Comparison of ENCODE assay signal across 8 mouse cellular contexts in the genomic region with DNA sequence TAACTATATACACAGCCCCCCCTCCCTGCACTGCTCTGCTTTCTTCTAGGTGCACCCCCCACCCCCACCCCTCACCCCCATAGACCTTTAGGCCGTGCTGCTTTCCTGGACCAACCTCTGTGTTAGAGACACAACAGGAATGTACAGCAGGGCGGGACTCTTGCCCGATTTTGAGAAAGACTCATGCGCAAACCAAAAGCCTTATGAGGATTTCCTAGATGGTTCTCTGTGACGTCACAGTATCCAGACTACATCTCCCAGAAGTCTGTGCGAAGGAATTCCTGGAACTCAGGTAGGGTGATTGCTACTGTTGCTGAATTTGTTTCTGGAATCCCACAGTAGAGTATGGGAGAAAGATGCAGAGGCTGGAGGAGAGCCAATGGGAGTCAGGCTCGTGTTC. TPM values are rescaled to one million over a fixed set of nuclear protein-coding genes. Genes with fewer than 3 reads are reported as not detected.
DNase-seq lines count a peak whose midpoint lies in the region; ATAC-seq and TF ChIP-seq lines count a peak whose summit lies in the region.

A gene (minus strand): TSS at position 153 of the 400 bp plus-strand sequence.

- peak within 1 kb of the TSS; percentile 22; the same call in 1 of the 2 replicates for H3K4me2 ChIP-seq in hindbrain, embryonic 15.5 days
- no peak within 1 kb of the TSS for H3K4me2 ChIP-seq in liver, embryonic 12.5 days

- H3K27ac ChIP-seq in hindbrain, embryonic 15.5 days (replicated peaks), result no peak within 1 kb of the TSS
- no peak within 1 kb of the TSS for H3K27ac ChIP-seq in thymus, adult 2 months (ENCODE audit: control insufficient read depth, insufficient read depth, low read length)
- H3K27ac ChIP-seq in liver, embryonic 12.5 days, result no peak within 1 kb of the TSS

- H3K4me1 ChIP-seq in hindbrain, embryonic 15.5 days (replicated peaks), result no peaks in the 10 kb centered on the region
- H3K4me1 ChIP-seq in thymus, adult 2 months (replicated peaks; ENCODE audit: control insufficient read depth, insufficient read depth, low read length), result no peaks in the 10 kb centered on the region
- H3K4me1 ChIP-seq in liver, embryonic 12.5 days, result no peaks in the 10 kb centered on the region

- no peak for TF ChIP-seq CTCF in thymus, adult 2 months (IDR thresholded peaks at IDR 0.05; ENCODE audit: borderline replicate concordance, control insufficient read depth, extremely low read depth, insufficient read depth, low read length, poor library complexity)

- no peaks in the 10 kb centered on the region for H3K9me3 ChIP-seq in hindbrain, embryonic 15.5 days
- no peaks in the 10 kb centered on the region for H3K9me3 ChIP-seq in liver, embryonic 12.5 days (replicated peaks)

- TF ChIP-seq POLR2A in thymus, adult 2 months (IDR thresholded peaks at IDR 0.05; ENCODE audit: control insufficient read depth, extremely low read depth, insufficient read depth, low read length, poor library complexity), result no peak

- DNase-seq in right cerebral cortex, adult 2 months (ENCODE audit: low spot score in 2 of 2), result peak; percentile 21 to 28
- DNase-seq in right cerebral cortex, postnatal 4 days, result no peak
- DNase-seq in left cerebral cortex, adult 11 months (ENCODE audit: low spot score), result peak; percentile 17
- peak; percentile 4 for DNase-seq in retina, postnatal 1 day
- no peak for DNase-seq in thymus, adult 2 months
- DNase-seq in urinary bladder, adult 2 months (ENCODE audit: low spot score), result no peak

- no peak within 1 kb of the TSS for H3K9ac ChIP-seq in hindbrain, embryonic 15.5 days
- H3K9ac ChIP-seq in liver, embryonic 12.5 days, result no peak within 1 kb of the TSS

- H3K27me3 ChIP-seq in hindbrain, embryonic 15.5 days, result no peaks in the 10 kb centered on the region
- H3K27me3 ChIP-seq in thymus, adult 2 months (ENCODE audit: control insufficient read depth, insufficient read depth, low read length), result no peaks in the 10 kb centered on the region
- no peaks in the 10 kb centered on the region for H3K27me3 ChIP-seq in liver, embryonic 12.5 days (replicated peaks)

- ATAC-seq in hindbrain, embryonic 15.5 days (ENCODE audit: low FRiP score, low read depth), result peak; percentile 56; the same call in 1 of the 2 replicates
- ATAC-seq in liver, embryonic 12.5 days, result no peak

- no peak within 1 kb of the TSS for H3K4me3 ChIP-seq in hindbrain, embryonic 15.5 days
- H3K4me3 ChIP-seq in thymus, adult 2 months (ENCODE audit: control insufficient read depth, insufficient read depth, low read length), result no peak within 1 kb of the TSS
- no peak within 1 kb of the TSS for H3K4me3 ChIP-seq in liver, embryonic 12.5 days

- WGBS in hindbrain, embryonic 15.5 days, result 45% methylated on average over 7 of the region's 7 CpGs
- 55% methylated on average over 7 of the region's 7 CpGs for WGBS in thymus, adult 2 months
- WGBS in liver, embryonic 12.5 days (ENCODE audit: insufficient replicate concordance), result 37% methylated on average over 7 of the region's 7 CpGs

- no peaks in the 10 kb centered on the region for H3K36me3 ChIP-seq in hindbrain, embryonic 15.5 days
- H3K36me3 ChIP-seq in thymus, adult 2 months (ENCODE audit: control insufficient read depth, insufficient read depth, low read length), result no peaks in the 10 kb centered on the region
- no peaks in the 10 kb centered on the region for H3K36me3 ChIP-seq in liver, embryonic 12.5 days

RNA-seq across cellular contexts. Expression of the gene that starts here (rescaled TPM):
- polyA plus RNA-seq in hindbrain, embryonic 15.5 days (2015; fragmentation: Nextera tagmentation; extraction: Ambion mirVana), result 4.7 and 6.0 TPM in 2 replicates
- 0.97 and 1.1 TPM in 2 replicates for polyA plus RNA-seq in thymus, adult 2 months (2012; rRNA removed)
- 0.74 and 0.92 TPM in 2 replicates for polyA plus RNA-seq in liver, embryonic 12.5 days (2016; fragmentation: Nextera tagmentation; extraction: Ambion mirVana)
- 2.0 and 2.4 TPM in 2 replicates for polyA plus RNA-seq in urinary bladder, adult 2 months (2012; rRNA removed)

Comparison
In these comparisons a context has a peak if more than half of its experiments do, and no peak if none do; other contexts are left out.
1. DNase-seq: peak in right cerebral cortex, adult 2 months (2 of 2), left cerebral cortex, adult 11 months (single experiment) and retina, postnatal 1 day (single experiment); none in right cerebral cortex, postnatal 4 days (single experiment), thymus, adult 2 months (single experiment) and urinary bladder, adult 2 months (single experiment).